Mouse (Mus musculus): ENCODE measurements at regions not wholly inside any gene's neighbourhood (a gene's known extent, or its start where the extent isn't known, plus 50 kb on each side); places are given as distances from the start of the nearest gene placed in this dataset.

GRCm38 (mm10) chr11:35011521-35012476 is 109.2 kb upstream of the Slit3 start:
- H3K4me2 ChIP-seq = peak overlapping the region; percentile 20; the same call in 1 of the 2 replicates
- peaks cover 15% of the 10 kb centered on the region for H3K4me1 ChIP-seq (replicated peaks)
- no peaks in the 10 kb centered on the region for H3K36me3 ChIP-seq
- 61% methylated on average over 24 of the region's 24 CpGs for WGBS
- H3K9ac ChIP-seq = no peak overlapping the region
- ATAC-seq (ENCODE audit: low FRiP score, low read depth) = no peak
- H3K27me3 ChIP-seq = no peaks in the 10 kb centered on the region
- no peaks in the 10 kb centered on the region for H3K9me3 ChIP-seq
- peak overlapping the region; percentile 62 for H3K27ac ChIP-seq (replicated peaks)
- H3K4me3 ChIP-seq = no peak overlapping the region

GRCm38 (mm10) chr11:35006773-35007567 is 114.1 kb upstream of the Slit3 start:
- Histone ChIP-seq H3K27ac (replicated peaks) (no peak overlapping the region; the same call in 1 of the 2 replicates), H3K36me3 (no peaks in the 10 kb centered on the region), H3K4me2 (peak overlapping the region; percentile 22), H3K4me1 (replicated peaks) (peaks cover 17% of the 10 kb centered on the region), H3K9me3 (no peaks in the 10 kb centered on the region), H3K27me3 (no peaks in the 10 kb centered on the region), H3K4me3 (no peak overlapping the region), H3K9ac (no peak overlapping the region)
- ATAC-seq (ENCODE audit: low FRiP score, low read depth) = peak; percentile 48; the same call in 1 of the 2 replicates
- WGBS = 43% methylated on average over 20 of the region's 20 CpGs

GRCm38 (mm10) chr11:35005143-35005542 is 115.9 kb upstream of the Slit3 start:
- Histone ChIP-seq H3K9me3 (no peaks in the 10 kb centered on the region), H3K27me3 (no peaks in the 10 kb centered on the region), H3K4me3 (no peak overlapping the region), H3K4me1 (replicated peaks) (peaks cover 12% of the 10 kb centered on the region), H3K9ac (no peak overlapping the region), H3K36me3 (no peaks in the 10 kb centered on the region), H3K4me2 (no peak overlapping the region), H3K27ac (replicated peaks) (no peak overlapping the region)
- no peak for ATAC-seq (ENCODE audit: low FRiP score, low read depth)
- 76% methylated on average over 3 of the region's 3 CpGs for WGBS

- Histone ChIP-seq H3K27ac (replicated peaks) (no peak overlapping the region), H3K9ac (no peak overlapping the region), H3K4me2 (no peak overlapping the region), H3K9me3 (no peaks in the 10 kb centered on the region), H3K36me3 (no peaks in the 10 kb centered on the region), H3K4me3 (no peak overlapping the region), H3K4me1 (replicated peaks) (peaks cover 12% of the 10 kb centered on the region), H3K27me3 (no peaks in the 10 kb centered on the region)
- WGBS = 39% methylated on average over 1 of the region's 1 CpGs
- 0 out of 2 replicates have a peak, but pooled peaks have one; percentile 23 for ATAC-seq (ENCODE audit: low FRiP score, low read depth)
Observed at GRCm38 (mm10) chr11:35004431-35004830, 116.6 kb upstream of the Slit3 start.

GRCm38 (mm10) chr11:35003956-35004355 is 117.1 kb upstream of the Slit3 start:
- no peak overlapping the region for H3K27ac ChIP-seq (replicated peaks)
- WGBS = 38% methylated on average over 3 of the region's 3 CpGs
- H3K9ac ChIP-seq = no peak overlapping the region
- H3K4me1 ChIP-seq (replicated peaks) = peaks cover 12% of the 10 kb centered on the region
- H3K36me3 ChIP-seq = no peaks in the 10 kb centered on the region
- H3K4me2 ChIP-seq = no peak overlapping the region
- no peak for ATAC-seq (ENCODE audit: low FRiP score, low read depth)
- no peak overlapping the region for H3K4me3 ChIP-seq
- H3K27me3 ChIP-seq = no peaks in the 10 kb centered on the region
- H3K9me3 ChIP-seq = no peaks in the 10 kb centered on the region

- Histone ChIP-seq H3K4me2 (no peak overlapping the region), H3K36me3 (no peaks in the 10 kb centered on the region), H3K4me1 (replicated peaks) (no peaks in the 10 kb centered on the region), H3K27ac (replicated peaks) (no peak overlapping the region), H3K9ac (no peak overlapping the region), H3K27me3 (no peaks in the 10 kb centered on the region), H3K4me3 (no peak overlapping the region), H3K9me3 (no peaks in the 10 kb centered on the region)
- 95% methylated on average over 2 of the region's 2 CpGs for WGBS
- ATAC-seq (ENCODE audit: low FRiP score, low read depth) = no peak
Observed at GRCm38 (mm10) chr11:34997906-34998305, 123.1 kb upstream of the Slit3 start.

- WGBS = 75% methylated on average over 4 of the region's 4 CpGs
- no peak for ATAC-seq (ENCODE audit: low FRiP score, low read depth)
- H3K9me3 ChIP-seq = no peaks in the 10 kb centered on the region
Observed at GRCm38 (mm10) chr11:34995515-34995914, 125.5 kb upstream of the Slit3 start.

GRCm38 (mm10) chr11:34982775-34983457 is 138.1 kb upstream of the Slit3 start:
- Histone ChIP-seq H3K9me3 (no peaks in the 10 kb centered on the region), H3K4me3 (no peak overlapping the region), H3K9ac (no peak overlapping the region), H3K27me3 (no peaks in the 10 kb centered on the region), H3K36me3 (no peaks in the 10 kb centered on the region), H3K27ac (replicated peaks) (no peak overlapping the region), H3K4me1 (replicated peaks) (no peaks in the 10 kb centered on the region), H3K4me2 (no peak overlapping the region)
- WGBS = 83% methylated on average over 5 of the region's 5 CpGs
- no peak for ATAC-seq (ENCODE audit: low FRiP score, low read depth)

More at GRCm38 (mm10) chr11:34995515-34995914, 125.5 kb upstream of the Slit3 start:
- Histone ChIP-seq H3K36me3 (no peaks in the 10 kb centered on the region), H3K27ac (replicated peaks) (no peak overlapping the region), H3K4me1 (replicated peaks) (no peaks in the 10 kb centered on the region), H3K4me2 (no peak overlapping the region), H3K9ac (no peak overlapping the region), H3K27me3 (no peaks in the 10 kb centered on the region), H3K4me3 (no peak overlapping the region)

- no peak for ATAC-seq (ENCODE audit: low FRiP score, low read depth)
- 87% methylated on average over 1 of the region's 1 CpGs for WGBS
- no peak overlapping the region for H3K4me3 ChIP-seq
- no peaks in the 10 kb centered on the region for H3K27me3 ChIP-seq
- H3K9ac ChIP-seq = no peak overlapping the region
- no peak overlapping the region for H3K4me2 ChIP-seq
- H3K36me3 ChIP-seq = no peaks in the 10 kb centered on the region
- H3K27ac ChIP-seq (replicated peaks) = no peak overlapping the region
- no peaks in the 10 kb centered on the region for H3K4me1 ChIP-seq (replicated peaks)
- H3K9me3 ChIP-seq = no peaks in the 10 kb centered on the region
Observed at GRCm38 (mm10) chr11:34980210-34980609, 140.8 kb upstream of the Slit3 start.

- H3K27me3 ChIP-seq = no peaks in the 10 kb centered on the region
- 84% methylated on average over 7 of the region's 7 CpGs for WGBS
- no peak overlapping the region for H3K27ac ChIP-seq (replicated peaks)
- H3K36me3 ChIP-seq = no peaks in the 10 kb centered on the region
- no peak for ATAC-seq (ENCODE audit: low FRiP score, low read depth)
- no peak overlapping the region for H3K4me3 ChIP-seq
- no peak overlapping the region for H3K4me2 ChIP-seq
- H3K9ac ChIP-seq = no peak overlapping the region
- H3K9me3 ChIP-seq = no peaks in the 10 kb centered on the region
- no peaks in the 10 kb centered on the region for H3K4me1 ChIP-seq (replicated peaks)
Observed at GRCm38 (mm10) chr11:34977861-34978260, 143.2 kb upstream of the Slit3 start.

- H3K9me3 ChIP-seq = no peaks in the 10 kb centered on the region
- no peaks in the 10 kb centered on the region for H3K27me3 ChIP-seq
- no peak overlapping the region for H3K4me2 ChIP-seq
- no peaks in the 10 kb centered on the region for H3K4me1 ChIP-seq (replicated peaks)
- no peak overlapping the region for H3K9ac ChIP-seq
- no peak overlapping the region for H3K27ac ChIP-seq (replicated peaks)
- no peaks in the 10 kb centered on the region for H3K36me3 ChIP-seq
- no peak overlapping the region for H3K4me3 ChIP-seq
- no peak for ATAC-seq (ENCODE audit: low FRiP score, low read depth)
- 82% methylated on average over 8 of the region's 8 CpGs for WGBS
Observed at GRCm38 (mm10) chr11:34975771-34976302, 142.4 kb upstream of the Spdl1 start.

Data from hindbrain, embryonic 15.5 days (tissue).